Mouse (Mus musculus) Muller cell, postnatal 12 days (primary cell): ENCODE measurements around the gene Ppp2r3d.

Experiments used
- DNase-seq: peaks from one replicate; pipeline ENCODE4 v3.0.0-alpha.2; 2015; ENCODE audit errors: inconsistent ontology term

Gene Ppp2r3d

DNA sequence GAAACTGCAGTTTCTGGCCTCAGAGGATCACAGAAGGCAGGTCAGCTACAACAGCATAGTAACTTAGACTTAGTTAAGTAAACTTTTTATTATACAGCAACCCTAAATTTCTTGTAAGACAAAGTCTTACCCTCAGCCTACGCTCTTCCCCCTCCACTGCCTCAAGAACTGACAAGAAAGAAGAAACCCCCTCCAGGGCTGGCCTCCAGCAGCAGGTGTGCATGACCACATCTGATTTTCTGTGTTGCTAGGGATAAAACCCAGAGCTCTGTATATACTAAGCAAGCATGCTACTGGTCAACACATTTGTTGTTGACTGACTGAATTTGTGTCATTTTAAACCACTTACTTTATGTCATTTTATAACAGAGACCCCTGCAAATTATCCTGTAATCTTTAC is 65.1 kb downstream of the Ppp2r3d start:
- no peak for DNase-seq

DNA sequence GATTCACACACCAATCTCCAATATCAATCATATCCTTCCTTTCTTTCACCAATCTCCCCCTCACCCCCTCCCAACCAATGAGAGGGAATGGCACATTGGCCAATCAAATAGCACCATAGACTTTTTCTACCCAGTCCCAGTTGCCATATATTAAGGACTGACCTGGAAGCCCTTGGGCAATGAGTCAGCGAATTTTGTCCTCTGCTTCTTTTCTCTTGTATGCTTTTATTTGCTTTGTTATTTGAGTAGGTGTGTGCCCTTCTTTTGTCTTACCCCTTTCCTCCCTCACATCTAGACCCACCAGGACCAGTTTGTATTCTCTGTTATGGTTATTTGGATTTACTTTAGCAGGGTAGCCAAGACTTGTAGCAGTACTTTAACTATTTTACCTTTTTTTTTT is 68.1 kb downstream of the Ppp2r3d start:
- no peak for DNase-seq
